ENCODE assay signal across 14 mouse cellular contexts in genomic region chr4:52213363-52213762, GRCm38 (mm10).
DNase-seq lines count a peak whose midpoint lies in the region; ATAC-seq and TF ChIP-seq lines count a peak whose summit lies in the region.
"Had no signal": no experiment of that assay in that cellular context is flagged by ENCODE, and none has a peak within 500 bp of the region (broad histone marks: within the 10 kb centered on the region; RNA-seq: fewer than 3 reads in every experiment).

No protein-coding gene starts in this region.

- DNase-seq in embryo, embryonic 10 days (ENCODE audit: low spot score) = peak; percentile 8
- no peak for DNase-seq in embryo, embryonic 9.5 days (ENCODE audit: extremely low spot score)
- DNase-seq in retina, postnatal 1 day = peak; percentile 8
- no peak for DNase-seq in retina, embryonic 14.5 days (ENCODE audit: low spot score)
- no peak for DNase-seq in hindbrain, embryonic 14.5 days (ENCODE audit: low spot score)
- no peak for DNase-seq in thymus, adult 2 months
- DNase-seq in liver = no peak
- no peak for DNase-seq in heart, postnatal 14 days
- DNase-seq: adrenal gland, adult 2 months; cerebellum, postnatal 25 days; gastrocnemius, postnatal 25 days; kidney, adult 9 months; lung, postnatal 4 days had no signal

- peak; percentile 79; the same call in 1 of the 2 replicates for ATAC-seq in hindbrain, embryonic 14.5 days (ENCODE audit: low FRiP score)

- 28% methylated on average over 3 of the region's 3 CpGs for WGBS in hindbrain, embryonic 14.5 days
- 88% methylated on average over 3 of the region's 3 CpGs for WGBS in thymus, adult 2 months

- H3K4me2 ChIP-seq in hindbrain, embryonic 14.5 days (replicated peaks) = no peak overlapping the region

- intact Hi-C loops in heart, postnatal 14 days (cut with DNase I) = no loop called here

- H3K36me3 ChIP-seq in hindbrain, embryonic 14.5 days (replicated peaks; ENCODE audit: control insufficient read depth, insufficient read depth) = no peaks in the 10 kb centered on the region
- no peaks in the 10 kb centered on the region for H3K36me3 ChIP-seq in thymus, adult 2 months (ENCODE audit: control insufficient read depth, insufficient read depth, low read length)

- H3K9me3 ChIP-seq in hindbrain, embryonic 14.5 days (ENCODE audit: control insufficient read depth, low read length) = no peaks in the 10 kb centered on the region

- H3K9ac ChIP-seq in hindbrain, embryonic 14.5 days = no peak overlapping the region
- H3K9ac ChIP-seq: liver, embryonic 14.5 days had no signal

- no peak overlapping the region for H3K27ac ChIP-seq in hindbrain, embryonic 14.5 days
- no peak overlapping the region for H3K27ac ChIP-seq in thymus, adult 2 months (ENCODE audit: control insufficient read depth, insufficient read depth, low read length)
- H3K27ac ChIP-seq: liver, embryonic 14.5 days had no signal

- peaks cover 3% of the 10 kb centered on the region; the same call in 1 of the 2 replicates for H3K4me1 ChIP-seq in hindbrain, embryonic 14.5 days (replicated peaks; ENCODE audit: control insufficient read depth, insufficient read depth, low read length)
- no peaks in the 10 kb centered on the region for H3K4me1 ChIP-seq in thymus, adult 2 months (replicated peaks; ENCODE audit: control insufficient read depth, insufficient read depth, low read length)

- TF ChIP-seq POLR2A in thymus, adult 2 months (IDR thresholded peaks at IDR 0.05; ENCODE audit: control insufficient read depth, extremely low read depth, insufficient read depth, low read length, poor library complexity) = no peak

- TF ChIP-seq CTCF in thymus, adult 2 months (IDR thresholded peaks at IDR 0.05; ENCODE audit: borderline replicate concordance, control insufficient read depth, extremely low read depth, insufficient read depth, low read length, poor library complexity) = no peak

- H3K4me3 ChIP-seq in hindbrain, embryonic 14.5 days (replicated peaks; ENCODE audit: low read length) = no peak overlapping the region
- no peak overlapping the region for H3K4me3 ChIP-seq in thymus, adult 2 months (ENCODE audit: control insufficient read depth, insufficient read depth, low read length)

- H3K27me3 ChIP-seq in hindbrain, embryonic 14.5 days (ENCODE audit: control insufficient read depth, insufficient read depth, low read length) = no peaks in the 10 kb centered on the region
- no peaks in the 10 kb centered on the region for H3K27me3 ChIP-seq in thymus, adult 2 months (ENCODE audit: control insufficient read depth, insufficient read depth, low read length)

Comparison
In these comparisons a context has a peak if more than half of its experiments do, and no peak if none do; other contexts are left out.
1. DNase-seq: peak in embryo, embryonic 10 days (single experiment) and retina, postnatal 1 day (single experiment); none in embryo, embryonic 9.5 days (single experiment), retina, embryonic 14.5 days (single experiment), hindbrain, embryonic 14.5 days (single experiment), thymus, adult 2 months (single experiment), liver (single experiment) and heart, postnatal 14 days (0 of 2).